Mouse (Mus musculus) lung, postnatal 36 days (tissue): ENCODE results near the gene Trappc4.
"Not testable (repeated sequence)": the region's sequence is repeated elsewhere in the genome, so short reads cannot be mapped to it uniquely, and the experiment has no call there.

Source experiments
- DNase-seq: peaks from one replicate; pipeline ENCODE4 v3.0.0; 2022; ENCODE audit warnings: mixed read lengths

Gene Trappc4

GRCm38 (mm10) chr9:44406906-44407751 is at the start of gene Trappc4, which contains the start of gene Rps25:
Gene Trappc4, minus strand, starts transcription at chr9:44407600.
Gene Rps25, plus strand, starts transcription at chr9:44407139.
- DNase-seq, result peak; percentile 96

GRCm38 (mm10) chr9:44454891-44455220 is 47.5 kb upstream of the Trappc4 start, which contains the start of gene Upk2:
Gene Upk2, minus strand, starts transcription at chr9:44454976.
- peak; percentile 9 for DNase-seq

GRCm38 (mm10) chr9:44454132-44454890 is 46.9 kb upstream of the Trappc4 start:
- DNase-seq, result peak; percentile 92

GRCm38 (mm10) chr9:44450387-44450786 is 43.0 kb upstream of the Trappc4 start:
- DNase-seq, result peak; percentile 58

- DNase-seq, result not testable (repeated sequence)
These were observed 37.1 kb upstream of the Trappc4 start for GRCm38 (mm10) chr9:44444402-44445025.

GRCm38 (mm10) chr9:44440961-44441360 is 33.6 kb upstream of the Trappc4 start, which contains the start of gene Foxr1:
Gene Foxr1, minus strand, starts transcription at chr9:44441136.
- DNase-seq, result no peak

- peak; percentile 27 for DNase-seq
These were observed 28.3 kb upstream of the Trappc4 start for GRCm38 (mm10) chr9:44435747-44436146.

- DNase-seq, result no peak
These were observed 25.3 kb upstream of the Trappc4 start for GRCm38 (mm10) chr9:44432577-44433185.

- DNase-seq, result no peak
These were observed 16.2 kb upstream of the Trappc4 start for GRCm38 (mm10) chr9:44423576-44423975.

GRCm38 (mm10) chr9:44420280-44420898 is 13.0 kb upstream of the Trappc4 start:
- no peak for DNase-seq

- not testable (repeated sequence) for DNase-seq
These were observed 12.3 kb upstream of the Trappc4 start for GRCm38 (mm10) chr9:44419730-44420129.

GRCm38 (mm10) chr9:44418519-44419385 is 11.4 kb upstream of the Trappc4 start, which contains the start of gene Ccdc84:
Gene Ccdc84, minus strand, starts transcription at chr9:44418569.
- no peak for DNase-seq

- DNase-seq, result peak; percentile 96
These were observed 10.5 kb upstream of the Trappc4 start for GRCm38 (mm10) chr9:44417892-44418363.

- DNase-seq, result no peak
These were observed 9.9 kb upstream of the Trappc4 start for GRCm38 (mm10) chr9:44417156-44417891.

- no peak for DNase-seq
These were observed 5.4 kb upstream of the Trappc4 start for GRCm38 (mm10) chr9:44412781-44413180.

GRCm38 (mm10) chr9:44412306-44412705 is 4.9 kb upstream of the Trappc4 start:
- DNase-seq, result no peak

GRCm38 (mm10) chr9:44411601-44412130 is 4.3 kb upstream of the Trappc4 start:
- DNase-seq, result no peak

GRCm38 (mm10) chr9:44410647-44411336 is 3.4 kb upstream of the Trappc4 start:
- DNase-seq, result no peak

GRCm38 (mm10) chr9:44408693-44409092 is 1.3 kb upstream of the Trappc4 start:
- not testable (repeated sequence) for DNase-seq
